Mouse (Mus musculus) embryonic fibroblast, embryonic 13.5 days (primary cell): ENCODE data around the gene Cbs.

ENCODE experiments used
- CTCF ChIP-seq: IDR thresholded peaks from 2 replicates; pipeline ENCODE4 v1.5.1; 2011; ENCODE audit warnings: mild to moderate bottlenecking, control low read depth, low read length, moderate library complexity, borderline replicate concordance; ENCODE audit not compliant: insufficient read depth
- POLR2A ChIP-seq: IDR thresholded peaks from 2 replicates; pipeline ENCODE4 v1.6.1; 2011; ENCODE audit warnings: low read depth, mild to moderate bottlenecking, control low read depth, low read length, moderate library complexity

DNA sequence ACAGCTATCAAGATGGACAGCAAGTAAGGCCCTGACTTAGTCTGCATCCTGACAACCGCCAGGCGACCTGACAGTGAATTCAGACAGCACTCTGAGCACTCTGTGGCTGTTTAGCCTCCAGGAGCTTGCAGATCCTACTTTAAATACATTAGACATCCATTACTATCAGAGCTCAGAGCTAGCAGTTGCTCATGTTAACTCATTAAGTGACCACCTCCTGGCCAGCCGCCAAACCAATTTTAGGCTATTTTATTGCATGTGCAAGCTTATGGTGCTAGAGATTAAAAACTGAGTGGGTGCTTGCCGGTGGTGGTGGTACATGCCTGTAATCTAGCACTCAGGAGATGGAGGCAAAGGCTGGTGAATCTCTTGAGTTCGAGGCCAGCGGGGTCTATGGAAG is 53.3 kb downstream of the Cbs start:
- TF ChIP-seq POLR2A (no peak), CTCF (no peak)
